Mouse (Mus musculus): Measurements from ENCODE around the gene AY358078. TPM values are rescaled to one million over a fixed set of nuclear protein-coding genes. Genes with fewer than 3 reads are reported as not detected.
"Not testable (repeated sequence)": the region's sequence is repeated elsewhere in the genome, so short reads cannot be mapped to it uniquely, and the experiment has no call there.

AY358078 gene
- polyA plus RNA-seq, 1 experiment: not detected

GRCm38 (mm10) chr14:51843882-51844281 lies 44.0 kb downstream of the AY358078 start:
- H3K4me3 ChIP-seq (ENCODE audit: insufficient read depth, low read depth, low read length): no peak overlapping the region
- H3K27ac ChIP-seq (replicated peaks; ENCODE audit: low read depth, low read length): no peak overlapping the region
- no peaks in the 10 kb centered on the region for H3K4me1 ChIP-seq (ENCODE audit: control insufficient read depth, insufficient read depth, insufficient read length, low read length)

- no peaks in the 10 kb centered on the region for H3K4me1 ChIP-seq (ENCODE audit: control insufficient read depth, insufficient read depth, insufficient read length, low read length)
- no peak overlapping the region for H3K4me3 ChIP-seq (ENCODE audit: insufficient read depth, low read depth, low read length)
- H3K27ac ChIP-seq (replicated peaks; ENCODE audit: low read depth, low read length): no peak overlapping the region
These were observed 46.7 kb downstream of the AY358078 start for GRCm38 (mm10) chr14:51846566-51846965.

- H3K27ac ChIP-seq (replicated peaks; ENCODE audit: low read depth, low read length); H3K4me3 ChIP-seq (ENCODE audit: insufficient read depth, low read depth, low read length); H3K4me1 ChIP-seq (ENCODE audit: control insufficient read depth, insufficient read depth, insufficient read length, low read length): not testable (repeated sequence)
These were observed 51.2 kb downstream of the AY358078 start for GRCm38 (mm10) chr14:51851006-51851405.

- H3K27ac ChIP-seq (replicated peaks; ENCODE audit: low read depth, low read length): no peak within 1 kb of the TSS
- no peak within 1 kb of the TSS for H3K4me3 ChIP-seq (ENCODE audit: insufficient read depth, low read depth, low read length)
- H3K4me1 ChIP-seq (ENCODE audit: control insufficient read depth, insufficient read depth, insufficient read length, low read length): no peaks in the 10 kb centered on the region
These were observed 53.6 kb downstream of the AY358078 start, which contains the start of gene Ear6 for GRCm38 (mm10) chr14:51853399-51853798. TSS of gene Ear6 (plus strand) at chr14:51853699.

- not testable (repeated sequence) for H3K4me1 ChIP-seq (ENCODE audit: control insufficient read depth, insufficient read depth, insufficient read length, low read length); H3K4me3 ChIP-seq (ENCODE audit: insufficient read depth, low read depth, low read length); H3K27ac ChIP-seq (replicated peaks; ENCODE audit: low read depth, low read length)
These were observed 55.4 kb downstream of the AY358078 start for GRCm38 (mm10) chr14:51855280-51855679.

GRCm38 (mm10) chr14:51863603-51864002 lies 63.8 kb downstream of the AY358078 start:
- not testable (repeated sequence) for H3K4me1 ChIP-seq (ENCODE audit: control insufficient read depth, insufficient read depth, insufficient read length, low read length); H3K27ac ChIP-seq (replicated peaks; ENCODE audit: low read depth, low read length); H3K4me3 ChIP-seq (ENCODE audit: insufficient read depth, low read depth, low read length)

GRCm38 (mm10) chr14:51870756-51871155 lies 70.9 kb downstream of the AY358078 start:
- no peaks in the 10 kb centered on the region for H3K4me1 ChIP-seq (ENCODE audit: control insufficient read depth, insufficient read depth, insufficient read length, low read length)
- H3K4me3 ChIP-seq (ENCODE audit: insufficient read depth, low read depth, low read length): no peak overlapping the region
- no peak overlapping the region for H3K27ac ChIP-seq (replicated peaks; ENCODE audit: low read depth, low read length)

- no peak overlapping the region for H3K27ac ChIP-seq (replicated peaks; ENCODE audit: low read depth, low read length)
- H3K4me1 ChIP-seq (ENCODE audit: control insufficient read depth, insufficient read depth, insufficient read length, low read length): no peaks in the 10 kb centered on the region
- no peak overlapping the region for H3K4me3 ChIP-seq (ENCODE audit: insufficient read depth, low read depth, low read length)
These were observed 71.9 kb downstream of the AY358078 start for GRCm38 (mm10) chr14:51871741-51872140.

Other genes starting within 250 kb of the AY358078 start
- gene Gm5622, start 247.3 kb upstream of the AY358078 start, polyA plus RNA-seq (2012; ENCODE audit: insufficient read depth, insufficient read length, missing spikeins): not detected in 2 replicates
- not detected in 2 replicates for gene Gm17175, start 226.0 kb upstream of the AY358078 start, polyA plus RNA-seq (2012; ENCODE audit: insufficient read depth, insufficient read length, missing spikeins)
- not detected in 2 replicates for gene Gm17174, start 207.9 kb upstream of the AY358078 start, polyA plus RNA-seq (2012; ENCODE audit: insufficient read depth, insufficient read length, missing spikeins)
- not detected in 2 replicates for gene Gm17078, start 188.7 kb upstream of the AY358078 start, polyA plus RNA-seq (2012; ENCODE audit: insufficient read depth, insufficient read length, missing spikeins)
- gene Gm4181, start 164.4 kb upstream of the AY358078 start, polyA plus RNA-seq (2012; ENCODE audit: insufficient read depth, insufficient read length, missing spikeins): not detected in 2 replicates
- gene Gm17079, start 104.6 kb upstream of the AY358078 start, polyA plus RNA-seq (2012; ENCODE audit: insufficient read depth, insufficient read length, missing spikeins): not detected in 2 replicates
- gene Gm5800, start 82.9 kb upstream of the AY358078 start, polyA plus RNA-seq (2012; ENCODE audit: insufficient read depth, insufficient read length, missing spikeins): not detected in 2 replicates
- not detected in 2 replicates for gene Ang4, start 26.5 kb upstream of the AY358078 start, polyA plus RNA-seq (2012; ENCODE audit: insufficient read depth, insufficient read length, missing spikeins)
- gene Ear6, start 53.7 kb downstream of the AY358078 start, polyA plus RNA-seq (2012; ENCODE audit: insufficient read depth, insufficient read length, missing spikeins): not detected in 2 replicates
- 8.3 and 21.2 TPM in 2 replicates for gene Mettl17, start 84.8 kb downstream of the AY358078 start, polyA plus RNA-seq (2012; ENCODE audit: insufficient read depth, insufficient read length, missing spikeins)
- gene Slc39a2, start 92.8 kb downstream of the AY358078 start, polyA plus RNA-seq (2012; ENCODE audit: insufficient read depth, insufficient read length, missing spikeins): not detected in 2 replicates
- 243 and 259 TPM in 2 replicates for gene Ndrg2, start 114.1 kb downstream of the AY358078 start, polyA plus RNA-seq (2012; ENCODE audit: insufficient read depth, insufficient read length, missing spikeins)
- gene Tppp2, start 118.4 kb downstream of the AY358078 start, polyA plus RNA-seq (2012; ENCODE audit: insufficient read depth, insufficient read length, missing spikeins): not detected in 2 replicates
- gene Rnase13, start 122.7 kb downstream of the AY358078 start, polyA plus RNA-seq (2012; ENCODE audit: insufficient read depth, insufficient read length, missing spikeins): not detected in 2 replicates
- gene Arhgef40, start 184.7 kb downstream of the AY358078 start, polyA plus RNA-seq (2012; ENCODE audit: insufficient read depth, insufficient read length, missing spikeins): 29.4 and 30.1 TPM in 2 replicates
- gene Tmem253, start 215.6 kb downstream of the AY358078 start, polyA plus RNA-seq (2012; ENCODE audit: insufficient read depth, insufficient read length, missing spikeins): 3.0 and 7.6 TPM in 2 replicates
- gene Zfp219, start 220.7 kb downstream of the AY358078 start, polyA plus RNA-seq (2012; ENCODE audit: insufficient read depth, insufficient read length, missing spikeins): 21.9 and 27.3 TPM in 2 replicates
- not detected in 2 replicates for gene Olfr221, start 242.4 kb downstream of the AY358078 start, polyA plus RNA-seq (2012; ENCODE audit: insufficient read depth, insufficient read length, missing spikeins)

All from brown adipose tissue, adult 24 weeks (tissue).